Mouse (Mus musculus): Measurements from ENCODE around the gene Msrb3. TPM values are rescaled to one million over a fixed set of nuclear protein-coding genes. Genes with fewer than 3 reads are reported as not detected.

The Msrb3 gene
- total and polyA plus RNA-seq, 2 experiments from 2014 or later = 45.0 to 122 TPM

DNA sequence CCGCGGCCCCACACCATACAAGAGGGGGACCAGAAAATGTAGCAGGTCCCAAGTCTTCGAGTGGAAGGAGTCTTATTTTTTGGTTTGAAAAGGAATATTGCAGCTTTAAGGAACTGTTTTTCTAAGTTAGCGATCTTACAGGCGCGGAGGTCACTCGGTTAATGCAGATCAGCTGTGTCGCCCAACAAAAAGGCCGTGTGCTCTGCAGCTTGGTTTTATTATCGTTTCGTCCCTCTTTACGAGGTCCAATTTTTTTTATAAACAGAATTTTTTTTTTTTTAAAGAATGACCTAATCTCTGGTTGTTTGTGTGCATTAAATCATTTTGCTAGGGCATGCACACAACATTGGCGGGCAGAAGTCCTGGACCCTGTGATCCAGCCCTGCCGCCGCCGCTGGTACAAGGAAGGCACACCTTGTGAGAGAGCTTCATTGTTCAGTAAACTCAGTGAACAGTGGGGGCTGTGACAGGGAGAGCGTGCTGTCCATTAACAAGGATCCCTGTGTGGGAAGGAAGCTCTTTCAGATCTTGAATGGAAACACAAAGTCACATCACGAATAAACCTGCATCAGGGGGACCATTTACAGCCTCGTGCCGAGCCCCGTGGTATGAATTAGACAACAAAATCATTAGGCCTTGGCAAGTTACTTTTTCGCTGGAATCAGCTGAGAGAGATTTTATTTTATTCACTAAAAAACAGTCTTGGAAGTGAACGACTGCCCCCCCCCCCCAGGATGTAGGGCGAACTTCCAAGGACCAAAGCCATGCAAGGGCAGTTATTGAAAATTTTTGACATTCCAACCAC lies 48.3 kb downstream of the Msrb3 start:
- no peaks in the 10 kb centered on the region for H3K9me3 ChIP-seq (replicated peaks; ENCODE audit: control insufficient read depth, low read length)
- 79% methylated on average over 24 of the region's 24 CpGs for WGBS
- DNase-seq (ENCODE audit: low spot score) (no peak), ATAC-seq (ENCODE audit: insufficient read depth, low read depth) (no peak)
- no peak for TF ChIP-seq EP300 (IDR thresholded peaks at IDR 0.05; ENCODE audit: low read depth)
- H3K4me1 ChIP-seq (ENCODE audit: control insufficient read depth, insufficient read depth) = no peaks in the 10 kb centered on the region
- H3K4me2 ChIP-seq (ENCODE audit: low read depth, low read length) = no peak overlapping the region
- H3K9ac ChIP-seq (replicated peaks; ENCODE audit: low read depth, low read length) = no peak overlapping the region
- H3K4me3 ChIP-seq (ENCODE audit: low read depth, low read length) = no peak overlapping the region
- H3K27me3 ChIP-seq (ENCODE audit: control insufficient read depth, insufficient read depth, low read length) = no peaks in the 10 kb centered on the region
- H3K36me3 ChIP-seq (replicated peaks; ENCODE audit: control insufficient read depth, insufficient read depth, low read length) = peaks cover 43% of the 10 kb centered on the region
- peak overlapping the region; percentile 30; the same call in 1 of the 2 replicates for H3K27ac ChIP-seq (ENCODE audit: low read depth)

DNA sequence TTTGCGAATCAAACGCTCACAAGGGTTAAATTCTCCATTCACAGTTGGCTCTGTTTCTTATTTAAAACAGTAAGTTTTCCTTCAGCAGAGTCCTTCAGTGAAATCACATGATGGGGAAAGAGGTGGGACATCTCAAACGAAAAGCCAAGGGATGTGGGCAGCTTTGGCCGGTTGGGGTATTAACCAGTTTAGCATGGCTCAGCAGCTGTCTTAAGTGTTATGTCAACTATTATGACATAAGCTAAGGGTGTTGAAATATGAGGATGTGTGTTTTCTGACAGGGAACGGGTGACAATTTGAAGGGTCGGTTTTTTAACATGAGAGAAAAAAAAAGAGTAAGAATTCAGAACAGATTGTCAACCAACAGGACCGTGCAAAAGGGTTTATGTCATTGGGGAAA lies 50.2 kb downstream of the Msrb3 start:
- 65% methylated on average over 7 of the region's 7 CpGs for WGBS
- Histone ChIP-seq H3K27me3 (ENCODE audit: control insufficient read depth, insufficient read depth, low read length) (no peaks in the 10 kb centered on the region), H3K4me2 (ENCODE audit: low read depth, low read length) (no peak overlapping the region), H3K9ac (replicated peaks; ENCODE audit: low read depth, low read length) (no peak overlapping the region), H3K27ac (ENCODE audit: low read depth) (no peak overlapping the region), H3K36me3 (replicated peaks; ENCODE audit: control insufficient read depth, insufficient read depth, low read length) (peaks cover 61% of the 10 kb centered on the region), H3K4me3 (ENCODE audit: low read depth, low read length) (no peak overlapping the region), H3K4me1 (ENCODE audit: control insufficient read depth, insufficient read depth) (no peaks in the 10 kb centered on the region), H3K9me3 (replicated peaks; ENCODE audit: control insufficient read depth, low read length) (no peaks in the 10 kb centered on the region)
- ATAC-seq (ENCODE audit: insufficient read depth, low read depth) (no peak), DNase-seq (ENCODE audit: low spot score) (no peak)
- TF ChIP-seq CTCF (IDR thresholded peaks at IDR 0.05; ENCODE audit: low read depth) (no peak), EP300 (IDR thresholded peaks at IDR 0.05; ENCODE audit: low read depth) (no peak)

DNA sequence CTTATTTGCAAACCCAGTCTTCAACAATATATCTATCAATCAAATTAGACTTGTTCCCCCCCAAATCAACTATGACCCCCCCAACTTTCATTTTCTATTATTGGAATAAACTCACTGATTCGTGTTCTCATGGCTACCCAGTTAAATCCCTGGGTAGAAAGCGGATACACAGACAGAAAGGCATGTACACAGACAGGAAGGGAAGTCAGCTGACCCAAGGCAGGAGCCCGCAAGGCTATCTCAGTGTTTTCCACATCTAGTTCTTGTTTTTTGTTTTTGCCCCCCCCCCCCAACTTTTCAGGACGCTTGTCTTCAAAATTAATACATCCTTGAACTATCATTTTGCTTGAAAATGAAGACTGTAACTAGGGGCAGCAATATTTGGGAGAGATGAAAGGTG lies 51.1 kb downstream of the Msrb3 start:
- TF ChIP-seq CTCF (IDR thresholded peaks at IDR 0.05; ENCODE audit: low read depth) (no peak), EP300 (IDR thresholded peaks at IDR 0.05; ENCODE audit: low read depth) (no peak)
- ATAC-seq (ENCODE audit: insufficient read depth, low read depth) = no peak
- 84% methylated on average over 4 of the region's 4 CpGs for WGBS
- Histone ChIP-seq H3K4me3 (ENCODE audit: low read depth, low read length) (no peak overlapping the region), H3K27me3 (ENCODE audit: control insufficient read depth, insufficient read depth, low read length) (no peaks in the 10 kb centered on the region), H3K27ac (ENCODE audit: low read depth) (no peak overlapping the region), H3K4me2 (ENCODE audit: low read depth, low read length) (no peak overlapping the region), H3K4me1 (ENCODE audit: control insufficient read depth, insufficient read depth) (no peaks in the 10 kb centered on the region), H3K9ac (replicated peaks; ENCODE audit: low read depth, low read length) (no peak overlapping the region), H3K36me3 (replicated peaks; ENCODE audit: control insufficient read depth, insufficient read depth, low read length) (peaks cover 70% of the 10 kb centered on the region), H3K9me3 (replicated peaks; ENCODE audit: control insufficient read depth, low read length) (no peaks in the 10 kb centered on the region)
- DNase-seq (ENCODE audit: low spot score) = no peak

DNA sequence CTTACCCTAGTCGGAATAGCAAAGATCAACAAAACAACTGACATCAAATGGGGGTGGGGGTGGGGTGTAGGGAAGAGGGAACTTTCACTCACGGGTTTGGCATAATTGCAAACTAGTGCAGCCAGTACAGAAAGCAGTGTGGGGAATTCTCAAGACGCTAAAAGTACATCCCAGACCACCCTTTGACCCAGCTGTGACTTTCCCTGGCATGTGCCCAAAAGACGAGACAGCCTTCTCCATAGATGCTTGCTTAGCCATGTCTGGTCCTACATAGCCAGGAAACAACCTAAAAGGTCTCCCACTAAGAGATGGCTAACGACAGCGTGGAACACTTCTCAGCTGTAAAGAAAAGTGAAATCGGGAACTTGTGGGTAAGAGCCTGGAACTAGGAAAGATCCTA lies 58.9 kb downstream of the Msrb3 start:
- no peaks in the 10 kb centered on the region for H3K27me3 ChIP-seq (ENCODE audit: control insufficient read depth, insufficient read depth, low read length)
- H3K9me3 ChIP-seq (replicated peaks; ENCODE audit: control insufficient read depth, low read length) = no peaks in the 10 kb centered on the region
- 69% methylated on average over 7 of the region's 7 CpGs for WGBS
- DNase-seq (ENCODE audit: low spot score) = no peak
- no peak overlapping the region for H3K9ac ChIP-seq (replicated peaks; ENCODE audit: low read depth, low read length)
- ATAC-seq (ENCODE audit: insufficient read depth, low read depth) = no peak
- H3K4me3 ChIP-seq (ENCODE audit: low read depth, low read length) = no peak overlapping the region
- H3K27ac ChIP-seq (ENCODE audit: low read depth) = no peak overlapping the region
- H3K4me1 ChIP-seq (ENCODE audit: control insufficient read depth, insufficient read depth) = no peaks in the 10 kb centered on the region
- H3K4me2 ChIP-seq (ENCODE audit: low read depth, low read length) = no peak overlapping the region
- peaks cover 65% of the 10 kb centered on the region for H3K36me3 ChIP-seq (replicated peaks; ENCODE audit: control insufficient read depth, insufficient read depth, low read length)
- TF ChIP-seq CTCF (IDR thresholded peaks at IDR 0.05; ENCODE audit: low read depth) (no peak), EP300 (IDR thresholded peaks at IDR 0.05; ENCODE audit: low read depth) (no peak)

DNA sequence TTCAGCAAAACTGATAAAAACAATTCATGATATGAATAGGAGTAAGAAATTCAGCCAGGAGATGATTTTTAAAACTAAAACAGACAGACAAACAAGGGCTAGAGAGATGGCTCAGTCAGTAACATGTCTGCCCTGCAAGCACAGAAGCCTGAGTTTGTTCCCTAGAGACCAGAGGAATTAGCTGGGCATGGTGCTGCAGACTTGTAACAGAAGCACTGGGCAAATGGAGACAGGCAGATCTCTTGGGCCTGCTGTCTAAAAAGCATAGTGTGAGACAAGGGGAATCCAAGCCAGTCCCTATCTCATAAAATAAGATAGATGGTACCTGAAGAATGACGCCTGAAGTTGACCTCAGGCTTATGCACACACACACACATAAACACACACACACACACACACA lies 64.4 kb downstream of the Msrb3 start:
- DNase-seq (ENCODE audit: low spot score) = no peak
- Histone ChIP-seq H3K4me3 (ENCODE audit: low read depth, low read length) (no peak overlapping the region), H3K27me3 (ENCODE audit: control insufficient read depth, insufficient read depth, low read length) (no peaks in the 10 kb centered on the region), H3K9me3 (replicated peaks; ENCODE audit: control insufficient read depth, low read length) (no peaks in the 10 kb centered on the region), H3K27ac (ENCODE audit: low read depth) (no peak overlapping the region), H3K36me3 (replicated peaks; ENCODE audit: control insufficient read depth, insufficient read depth, low read length) (peaks cover 44% of the 10 kb centered on the region), H3K4me2 (ENCODE audit: low read depth, low read length) (no peak overlapping the region), H3K4me1 (ENCODE audit: control insufficient read depth, insufficient read depth) (no peaks in the 10 kb centered on the region), H3K9ac (replicated peaks; ENCODE audit: low read depth, low read length) (no peak overlapping the region)
- TF ChIP-seq EP300 (IDR thresholded peaks at IDR 0.05; ENCODE audit: low read depth) = no peak
- TF ChIP-seq CTCF (IDR thresholded peaks at IDR 0.05; ENCODE audit: low read depth) = no peak
- ATAC-seq (ENCODE audit: insufficient read depth, low read depth) = no peak
- WGBS = 77% methylated on average over 1 of the region's 1 CpGs

DNA sequence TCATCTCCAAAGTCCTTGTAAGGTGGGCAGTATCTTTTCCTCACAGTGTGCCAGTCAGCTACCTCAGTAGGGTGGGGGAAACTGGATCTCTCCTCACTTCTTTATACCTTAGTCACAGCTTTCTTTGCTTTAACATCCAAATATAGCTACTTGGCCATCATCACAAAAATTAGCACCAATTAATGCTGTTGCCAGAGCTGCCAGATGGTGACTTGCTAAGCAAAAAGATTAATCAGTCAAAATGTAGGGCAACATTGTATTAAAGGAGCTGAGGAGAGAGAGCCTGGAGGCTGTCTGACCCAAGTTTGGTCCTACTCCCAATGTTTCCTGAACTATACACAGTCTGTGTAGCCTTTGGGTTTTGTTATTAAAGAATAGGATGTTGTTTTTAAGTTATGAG lies 65.1 kb downstream of the Msrb3 start:
- Histone ChIP-seq H3K4me2 (ENCODE audit: low read depth, low read length) (no peak overlapping the region), H3K27me3 (ENCODE audit: control insufficient read depth, insufficient read depth, low read length) (no peaks in the 10 kb centered on the region), H3K9me3 (replicated peaks; ENCODE audit: control insufficient read depth, low read length) (no peaks in the 10 kb centered on the region), H3K9ac (replicated peaks; ENCODE audit: low read depth, low read length) (no peak overlapping the region), H3K4me3 (ENCODE audit: low read depth, low read length) (no peak overlapping the region), H3K4me1 (ENCODE audit: control insufficient read depth, insufficient read depth) (no peaks in the 10 kb centered on the region), H3K27ac (ENCODE audit: low read depth) (no peak overlapping the region), H3K36me3 (replicated peaks; ENCODE audit: control insufficient read depth, insufficient read depth, low read length) (peaks cover 42% of the 10 kb centered on the region)
- TF ChIP-seq CTCF (IDR thresholded peaks at IDR 0.05; ENCODE audit: low read depth) (no peak), EP300 (IDR thresholded peaks at IDR 0.05; ENCODE audit: low read depth) (no peak)
- no peak for ATAC-seq (ENCODE audit: insufficient read depth, low read depth)
- DNase-seq (ENCODE audit: low spot score) = no peak

Measured in heart, postnatal 0 days (tissue).